Mouse (Mus musculus): ENCODE measurements around the gene Pigs.

GRCm38 (mm10) chr11:78380351-78380750 lies 52.1 kb downstream of the Pigs start:
- TF ChIP-seq POLR2A (IDR thresholded peaks at IDR 0.05; ENCODE audit: borderline replicate concordance, insufficient read depth, low read length), result no peak
- TF ChIP-seq CTCF (IDR thresholded peaks at IDR 0.05; ENCODE audit: borderline replicate concordance, insufficient read depth, low read depth, low read length), result no peak
